19 mouse cellular contexts compared by ENCODE assay signal in the genomic region with DNA sequence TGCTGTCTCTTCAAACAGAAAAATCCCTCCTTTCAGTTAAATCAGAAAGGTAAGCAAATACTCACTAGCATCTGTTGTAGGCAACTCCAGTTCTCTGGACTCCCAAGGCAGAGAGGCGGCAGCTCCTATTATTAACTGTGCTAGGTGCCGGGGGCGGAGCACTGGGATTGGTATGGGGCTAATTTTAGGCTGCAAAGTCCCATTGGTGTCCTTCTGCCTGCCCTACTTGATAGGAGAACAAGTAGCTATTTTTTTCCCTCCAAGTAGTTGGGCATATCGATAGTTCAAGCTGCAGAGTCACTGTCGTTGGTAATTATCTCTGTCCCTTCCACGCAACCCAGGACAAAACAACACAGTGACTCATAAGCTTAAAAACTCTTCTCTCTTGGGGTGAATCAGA. TPM values are rescaled to one million over a fixed set of nuclear protein-coding genes. Genes with fewer than 3 reads are reported as not detected.
A peak's percentile ranks its signal among the peaks of the same experiment; 100 is the strongest.
DNase-seq lines count a peak whose midpoint lies in the region; ATAC-seq and TF ChIP-seq lines count a peak whose summit lies in the region.
"Had no signal": no experiment of that assay in that cellular context is flagged by ENCODE, and none has a peak within 500 bp of the region (broad histone marks: within the 10 kb centered on the region; RNA-seq: fewer than 3 reads in every experiment).

No protein-coding gene starts in this region.

- no peaks in the 10 kb centered on the region for H3K9me3 ChIP-seq in heart, embryonic 16.5 days (replicated peaks; ENCODE audit: control insufficient read depth, low read length)
- H3K9me3 ChIP-seq: embryonic facial prominence, embryonic 12.5 days; kidney, embryonic 15.5 days had no signal

- peak overlapping the region; percentile 35 for H3K4me2 ChIP-seq in heart, embryonic 16.5 days (ENCODE audit: low read depth, low read length)
- H3K4me2 ChIP-seq: embryonic facial prominence, embryonic 12.5 days; kidney, embryonic 15.5 days; midbrain, embryonic 11.5 days had no signal

- peak; percentile 73; the same call in 1 of the 2 replicates for ATAC-seq in heart, embryonic 16.5 days (replicated peaks; ENCODE audit: extremely low read depth, insufficient read depth, low FRiP score)
- ATAC-seq: activated CD4-positive, CD25-positive, alpha-beta regulatory T cell, adult 4 months had no signal

- H3K27ac ChIP-seq in heart, embryonic 16.5 days (ENCODE audit: low read length) = peak overlapping the region; percentile 7; the same call in 1 of the 2 replicates
- H3K27ac ChIP-seq in olfactory bulb, adult 2 months (ENCODE audit: insufficient read depth, low read depth, low read length) = peak overlapping the region; percentile 30; the same call in 1 of the 2 replicates
- no peak overlapping the region for H3K27ac ChIP-seq in gastrocnemius, adult 2 months
- H3K27ac ChIP-seq: embryonic facial prominence, embryonic 12.5 days; kidney, embryonic 15.5 days had no signal

- H3K4me1 ChIP-seq in heart, embryonic 16.5 days (ENCODE audit: control insufficient read depth, insufficient read depth, low read length) = peaks cover 5% of the 10 kb centered on the region
- H3K4me1 ChIP-seq in olfactory bulb, adult 2 months (ENCODE audit: control insufficient read depth, insufficient read depth, low read length) = peaks cover 27% of the 10 kb centered on the region

- intact Hi-C loops in heart, postnatal 36 days (cut with DNase I) = loop anchor here (10.0 kb wide), 1 partner anchor 852 kb away; no protein-coding TSS in a partner anchor
- intact Hi-C loops in gastrocnemius, adult 2 months (cut with DNase I) = no loop called here

- peak; percentile 94 for DNase-seq in heart, adult 11 months
- no peak for DNase-seq in heart, postnatal 36 days
- DNase-seq in right cerebral cortex, adult 18-20 months = peak; percentile 67
- no peak for DNase-seq in right cerebral cortex, postnatal 10 days (ENCODE audit: low spot score in 2 of 2)
- no peak for DNase-seq in testis, postnatal 10 days (ENCODE audit: low spot score)
- DNase-seq in gastrocnemius, adult 2 months = no peak
- DNase-seq: adrenal gland, postnatal 36 days; B cell, adult 2 months; cerebellum, adult 9-10 months; lung, adult 2 months; lung, postnatal 36 days; right cerebral cortex, postnatal 25 days; thymus, postnatal 36 days had no signal

- no peak for TF ChIP-seq CTCF in olfactory bulb, adult 2 months (IDR thresholded peaks at IDR 0.05; ENCODE audit: insufficient read depth, low read depth, low read length)
- TF ChIP-seq CTCF in gastrocnemius, adult 2 months (IDR thresholded peaks at IDR 0.05) = no peak

- peaks cover 23% of the 10 kb centered on the region for H3K27me3 ChIP-seq in heart, embryonic 16.5 days (ENCODE audit: control insufficient read depth, insufficient read depth, low read length)

- TF ChIP-seq POLR2A in olfactory bulb, adult 2 months (IDR thresholded peaks at IDR 0.05; ENCODE audit: insufficient read depth, low read depth, low read length) = no peak

- no peak overlapping the region for H3K9ac ChIP-seq in heart, embryonic 16.5 days (ENCODE audit: low read length)
- H3K9ac ChIP-seq: embryonic facial prominence, embryonic 12.5 days; kidney, embryonic 15.5 days had no signal

- 51% methylated on average over 6 of the region's 6 CpGs for WGBS in heart, embryonic 16.5 days
- 34% methylated on average over 6 of the region's 6 CpGs for WGBS in olfactory bulb, adult 2 months

- H3K4me3 ChIP-seq in heart, embryonic 16.5 days (ENCODE audit: low read length) = peak overlapping the region; percentile 1; the same call in 1 of the 2 replicates
- H3K4me3 ChIP-seq in olfactory bulb, adult 2 months (ENCODE audit: insufficient read depth, low read depth, low read length) = no peak overlapping the region
- H3K4me3 ChIP-seq in gastrocnemius, adult 2 months = no peak overlapping the region
- H3K4me3 ChIP-seq: embryonic facial prominence, embryonic 12.5 days; kidney, embryonic 15.5 days had no signal

- no peaks in the 10 kb centered on the region for H3K36me3 ChIP-seq in heart, embryonic 16.5 days (ENCODE audit: control insufficient read depth, insufficient read depth)
- H3K36me3 ChIP-seq: embryonic facial prominence, embryonic 12.5 days; kidney, embryonic 15.5 days had no signal

RNA-seq across cellular contexts. Expression of gene Ube2ql1, which starts 7.1 kb away (rescaled TPM):
- 1 to 10 TPM; 3.8 to 4.4 TPM for total RNA-seq in heart, postnatal 36 days (2021)
- 0.44 and 0.66 TPM in 2 replicates for polyA plus RNA-seq in heart, embryonic 16.5 days (2015; fragmentation: Nextera tagmentation; extraction: Ambion mirVana)
- polyA plus RNA-seq in olfactory bulb, adult 2 months (2012; ENCODE audit: insufficient read depth, insufficient read length, low replicate concordance, missing spikeins) = not detected in 2 replicates
- total RNA-seq in gastrocnemius, adult 2 months (2021) = 1 to 10 TPM in 1 of 2 experiments, under 1 TPM in 1; 0.64 to 1.3 TPM
- polyA plus RNA-seq: activated CD4-positive, CD25-positive, alpha-beta regulatory T cell, adult 4 months had no signal

Comparison
In these comparisons a context has a peak if more than half of its experiments do, and no peak if none do; other contexts are left out.
1. DNase-seq: peak in heart, adult 11 months (single experiment) and right cerebral cortex, adult 18-20 months (single experiment); none in heart, postnatal 36 days (0 of 2), right cerebral cortex, postnatal 10 days (0 of 2), testis, postnatal 10 days (single experiment) and gastrocnemius, adult 2 months (single experiment).